Mouse (Mus musculus) erythroid progenitor cell, adult 5-6 weeks (primary cell): ENCODE measurements around the gene Ccdc120. TPM values are rescaled to one million over a fixed set of nuclear protein-coding genes. Genes with fewer than 3 reads are reported as not detected.
"Not testable (repeated sequence)": the region's sequence is repeated elsewhere in the genome, so short reads cannot be mapped to it uniquely, and the experiment has no call there.

Experiments used
- ATAC-seq: replicated peaks from 2 replicates; pipeline ENCODE4 v1.8.0; 2016; ENCODE audit warnings: moderate number of reproducible peaks, mild to moderate bottlenecking, moderate TSS enrichment, inconsistent platforms; ENCODE audit not compliant: poor library complexity, low FRiP score, severe bottlenecking
- total RNA-seq, 2 experiments: library from RNA; stranded (forward) in 1 of 2; stranded (reverse) in 1 of 2; fragments of 150-400 nt in 1 of 2; fragments of 186-747, 209-891 nt in 1 of 2; gene quantifications; 2 replicates each; pipeline versions ENCODE4 v1.2.3 to v1.2.4; 2015 to 2017; ENCODE audit warnings: low replicate concordance in 2 of 2

Gene Ccdc120
- total RNA-seq, 2 experiments from 2014 or later: not detected

DNA sequence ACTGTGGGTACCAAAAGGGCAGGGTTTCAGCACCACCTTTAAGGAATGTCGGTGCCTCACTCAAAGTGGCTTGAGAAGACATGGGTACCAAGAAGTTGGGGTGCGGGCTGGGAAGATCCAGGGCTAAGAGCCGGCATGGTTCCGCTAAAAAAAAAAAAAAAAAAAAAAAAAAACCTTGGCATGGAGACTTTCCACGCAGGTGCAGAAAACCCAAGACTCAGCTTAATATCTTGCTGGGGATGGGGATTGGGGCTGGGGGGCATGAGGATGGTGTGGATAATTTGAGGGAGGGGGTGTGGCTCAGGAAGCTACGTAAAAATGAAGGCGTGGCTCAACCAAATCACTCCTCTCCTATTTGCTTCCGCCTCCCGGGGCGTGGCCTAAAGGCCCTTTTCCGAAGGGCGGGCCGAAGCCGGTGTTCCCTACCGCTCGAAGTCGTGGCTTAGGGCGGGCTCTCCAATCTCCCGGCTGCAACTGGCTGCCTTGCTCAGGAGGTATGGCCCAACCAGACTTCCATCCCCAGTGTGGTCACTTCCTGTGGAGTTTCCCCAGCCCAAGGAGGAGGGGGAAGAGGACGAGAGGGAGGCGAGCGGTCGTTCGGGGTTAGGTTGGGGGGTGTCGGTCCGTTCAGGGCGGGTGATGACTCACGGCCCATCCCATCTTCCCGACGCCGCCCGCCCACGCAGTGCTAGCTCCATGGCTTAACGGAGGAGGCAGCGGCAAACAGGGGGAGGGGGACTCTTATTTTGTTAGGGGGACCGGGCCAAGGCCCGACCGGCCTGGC is 11.6 kb upstream of the Ccdc120 start, which contains the start of gene Tfe3:
Gene Tfe3, plus strand, starts transcription at position 424 of the 784 bp plus-strand sequence.
- ATAC-seq: peak; percentile 97

DNA sequence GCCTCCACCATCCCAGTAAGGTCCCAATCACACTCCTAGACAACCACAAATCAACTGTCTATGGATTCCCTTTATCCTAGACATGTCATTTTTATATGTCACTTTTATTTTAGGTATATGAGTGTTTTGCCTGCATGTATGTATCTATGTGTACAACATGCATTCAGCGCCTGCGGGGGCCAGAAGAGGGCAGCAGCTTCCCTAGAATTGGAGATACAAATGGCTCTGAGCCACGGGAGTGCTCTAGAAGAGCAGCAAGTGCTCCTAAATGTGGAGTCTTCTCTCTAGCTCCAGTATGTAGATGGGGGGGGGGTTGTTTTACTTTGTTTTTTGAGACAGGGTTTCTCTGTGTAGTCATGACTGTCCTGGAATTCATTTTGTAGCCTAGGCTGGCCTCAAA is 2.9 kb upstream of the Ccdc120 start:
- ATAC-seq: peak; percentile 80; the same call in 1 of the 2 replicates

- no peak for ATAC-seq
Observed at GRCm38 (mm10) chrX:7745429-7745828, 5.3 kb downstream of the Ccdc120 start.

DNA sequence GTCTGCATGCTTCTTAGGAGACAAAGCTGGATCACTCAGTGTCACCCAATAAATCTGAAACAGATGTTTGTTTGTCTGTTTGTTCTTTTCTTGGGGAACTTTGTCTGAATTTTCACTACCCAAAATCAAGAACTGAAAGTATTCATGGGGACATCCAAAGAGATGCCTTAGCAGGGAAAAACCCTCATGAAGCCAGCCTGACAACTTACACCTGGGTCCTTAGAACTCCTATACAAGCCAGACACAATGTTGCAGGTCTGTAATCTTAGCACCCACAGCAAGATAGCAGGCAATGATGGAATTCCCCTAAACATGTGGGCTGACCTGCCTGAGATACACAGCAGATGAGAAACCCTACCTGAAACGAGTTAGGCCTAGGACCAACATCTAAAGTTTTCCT is 5.8 kb downstream of the Ccdc120 start:
- ATAC-seq: no peak

GRCm38 (mm10) chrX:7743470-7743869 is 7.2 kb downstream of the Ccdc120 start:
- ATAC-seq: no peak

DNA sequence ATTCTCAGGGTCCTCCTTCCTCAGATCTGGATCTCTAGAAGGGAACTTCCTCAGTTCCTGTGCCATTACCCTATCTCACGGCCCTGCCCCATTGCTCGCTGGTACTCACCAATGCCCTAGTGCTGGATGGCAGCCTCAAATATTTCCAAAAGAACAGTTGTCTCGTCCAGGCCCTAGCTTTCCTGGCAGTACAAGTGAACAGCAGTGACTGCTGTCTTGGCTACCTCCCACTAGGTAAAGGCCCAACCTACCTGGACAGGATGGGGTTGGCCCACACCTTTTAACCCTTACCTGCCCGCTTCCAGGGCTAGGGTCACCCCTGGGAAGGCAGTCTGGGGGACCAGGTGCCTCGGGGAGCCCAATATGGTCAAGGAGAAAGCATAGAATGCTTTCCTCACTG is 9.6 kb downstream of the Ccdc120 start:
- 0 out of 2 replicates have a peak, but pooled peaks have one; percentile 14 for ATAC-seq

DNA sequence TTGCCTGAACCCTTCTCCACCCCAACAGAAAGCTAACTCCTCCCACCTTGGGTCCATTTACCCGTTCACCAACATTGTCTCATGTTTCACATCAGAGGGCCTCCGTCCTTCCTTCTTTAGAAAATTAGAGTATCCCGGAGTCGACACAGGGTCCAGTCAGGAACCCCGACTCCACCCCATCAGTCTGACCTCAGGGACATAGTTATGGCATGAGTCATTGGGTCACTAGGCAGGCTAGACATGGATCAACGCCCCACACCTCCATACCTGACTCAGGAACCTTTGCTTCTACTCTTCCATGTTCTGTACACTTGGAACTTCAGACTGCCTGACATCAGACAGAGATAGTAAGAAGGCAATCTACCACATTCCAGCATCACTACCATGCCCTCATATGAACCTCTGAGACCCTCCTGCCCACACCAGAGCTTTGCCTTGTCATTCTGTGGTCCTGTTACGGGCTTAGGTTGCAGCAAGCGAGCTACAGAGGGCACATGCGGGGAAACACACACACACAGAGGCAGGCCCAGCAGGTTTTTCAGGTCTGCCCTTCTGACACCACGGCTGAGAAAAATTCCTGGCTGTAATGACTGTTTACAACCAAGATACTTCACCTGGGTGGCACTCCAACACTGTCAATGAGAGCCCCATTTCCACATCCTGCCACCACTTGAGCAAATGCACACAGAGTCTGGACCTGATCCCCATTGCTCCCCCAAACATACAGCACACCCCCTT is 10.5 kb downstream of the Ccdc120 start:
- no peak for ATAC-seq

- no peak for ATAC-seq
Observed at GRCm38 (mm10) chrX:7739336-7740081, 11.2 kb downstream of the Ccdc120 start.

- peak; percentile 98 for ATAC-seq
Observed at GRCm38 (mm10) chrX:7733571-7734156, 17.0 kb downstream of the Ccdc120 start.

- ATAC-seq: no peak
Observed at GRCm38 (mm10) chrX:7728922-7729265, 21.8 kb downstream of the Ccdc120 start.

GRCm38 (mm10) chrX:7728215-7728921 is 22.3 kb downstream of the Ccdc120 start, which contains the start of gene Praf2:
TSS of gene Praf2 (plus strand) at chrX:7728439.
- ATAC-seq: peak; percentile 97

GRCm38 (mm10) chrX:7727176-7727575 is 23.5 kb downstream of the Ccdc120 start:
- no peak for ATAC-seq

DNA sequence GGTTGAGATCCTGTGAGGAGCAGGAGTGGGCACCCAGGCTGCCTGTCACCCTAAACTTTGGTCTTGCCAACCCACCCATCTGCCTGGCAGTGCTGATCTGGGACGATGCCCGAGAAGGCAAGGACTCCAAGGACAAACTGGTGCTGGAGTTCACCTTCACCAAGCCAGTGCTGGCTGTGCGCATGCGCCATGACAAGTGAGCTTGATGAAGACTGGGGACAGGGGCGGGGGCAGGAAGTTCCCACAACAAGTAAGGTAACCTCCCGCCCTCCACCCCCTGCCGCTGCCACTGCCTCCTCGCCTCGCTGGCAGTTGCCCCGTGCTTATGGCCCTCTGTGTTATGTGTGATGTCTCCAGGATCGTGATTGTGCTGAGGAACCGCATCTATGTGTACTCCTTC is 24.9 kb downstream of the Ccdc120 start:
- no peak for ATAC-seq

DNA sequence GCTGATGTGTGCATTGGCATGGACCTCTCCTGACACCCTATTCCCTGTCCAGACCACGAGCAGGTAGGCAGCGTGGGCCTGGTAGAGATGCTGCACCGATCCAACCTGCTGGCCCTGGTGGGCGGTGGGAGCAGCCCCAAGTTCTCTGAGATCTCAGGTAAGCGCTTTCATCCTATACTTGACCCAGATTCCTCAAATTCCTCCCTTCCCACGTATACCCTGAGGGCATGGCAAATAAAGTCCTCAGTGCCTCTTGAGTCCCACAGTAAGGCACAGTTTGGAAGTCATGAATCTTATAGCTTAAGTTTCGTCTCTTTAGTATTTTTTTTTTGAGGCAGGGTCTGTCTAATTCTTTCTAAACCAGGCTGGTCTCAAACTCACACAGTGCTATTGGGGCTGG is 26.6 kb downstream of the Ccdc120 start:
- no peak for ATAC-seq

DNA sequence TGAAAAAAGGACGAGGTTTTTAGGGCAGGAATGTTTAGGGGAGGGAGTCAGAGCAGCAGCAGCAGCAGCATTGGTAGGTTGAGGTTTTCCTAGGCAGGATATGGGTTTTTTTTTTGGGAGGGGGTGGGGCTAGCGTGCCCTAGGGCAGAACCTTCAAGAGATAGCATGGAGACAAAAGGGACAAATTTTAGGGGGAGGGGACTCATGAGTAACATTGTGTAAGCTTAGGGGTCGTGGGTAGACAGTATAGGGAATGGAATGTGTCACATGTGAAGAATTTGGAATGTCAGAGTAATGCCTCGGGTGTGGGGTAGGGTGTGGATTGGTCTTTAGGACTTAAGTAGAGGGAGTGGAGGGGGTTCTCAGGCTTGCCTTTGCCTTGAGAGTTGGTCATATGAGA is 28.0 kb downstream of the Ccdc120 start:
- no peak for ATAC-seq

DNA sequence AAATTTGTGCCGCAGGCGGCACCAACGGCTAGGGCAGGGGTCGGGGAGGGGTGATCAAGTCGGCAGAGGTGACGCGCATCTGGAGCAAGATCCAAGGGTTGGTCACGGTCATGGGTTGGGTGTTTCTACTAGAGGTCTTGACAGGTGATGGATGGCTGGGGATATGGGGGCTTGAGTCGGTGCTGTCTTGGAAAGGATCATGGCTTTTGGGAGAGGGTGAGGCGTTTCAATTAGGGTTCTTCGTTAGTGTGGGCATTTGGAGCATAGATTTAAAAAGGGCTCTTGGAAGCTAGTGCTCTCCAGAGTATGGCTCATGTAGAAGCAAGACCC is 28.5 kb downstream of the Ccdc120 start:
- peak; percentile 22; the same call in 1 of the 2 replicates for ATAC-seq

DNA sequence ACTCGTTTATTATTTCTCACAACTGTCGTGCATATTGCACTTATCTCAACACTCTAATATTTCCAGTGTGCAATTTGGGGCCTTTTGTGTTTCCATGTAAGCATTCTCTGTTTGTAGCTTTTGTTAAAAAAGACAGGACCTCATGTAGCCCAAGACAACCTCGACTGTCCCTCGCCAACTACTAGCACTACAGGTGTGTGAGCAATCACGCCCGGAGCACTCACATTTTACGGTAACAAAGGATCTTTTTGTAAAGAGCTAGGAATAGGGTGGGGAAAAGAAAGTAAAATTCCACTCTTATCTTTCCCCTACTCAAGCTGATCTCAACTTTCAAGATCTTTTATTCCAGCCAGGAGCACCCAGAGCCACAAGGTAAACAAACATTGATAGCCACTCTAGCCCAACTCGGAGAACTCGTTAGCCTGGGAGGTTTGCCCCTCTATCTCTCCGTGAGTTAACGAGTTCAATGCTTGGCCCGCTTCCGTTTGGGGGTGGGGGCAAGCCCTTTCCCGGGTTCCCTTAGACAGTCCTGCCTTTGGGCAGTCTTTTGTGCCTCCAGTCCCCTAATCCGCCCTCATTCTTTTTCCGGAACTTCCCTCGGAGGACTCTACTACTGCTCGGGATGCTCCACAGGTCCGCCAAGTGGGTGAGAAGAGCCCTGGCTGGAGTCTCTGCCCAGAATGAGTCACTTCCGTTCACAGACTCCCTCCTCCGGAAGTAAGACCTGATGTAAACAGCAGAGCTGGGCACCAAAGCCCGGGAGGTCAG is 29.0 kb downstream of the Ccdc120 start, which contains the start of gene Gm45208:
Gene Gm45208, plus strand, starts transcription at position 732 of the 768 bp plus-strand sequence.
- peak; percentile 98 for ATAC-seq

DNA sequence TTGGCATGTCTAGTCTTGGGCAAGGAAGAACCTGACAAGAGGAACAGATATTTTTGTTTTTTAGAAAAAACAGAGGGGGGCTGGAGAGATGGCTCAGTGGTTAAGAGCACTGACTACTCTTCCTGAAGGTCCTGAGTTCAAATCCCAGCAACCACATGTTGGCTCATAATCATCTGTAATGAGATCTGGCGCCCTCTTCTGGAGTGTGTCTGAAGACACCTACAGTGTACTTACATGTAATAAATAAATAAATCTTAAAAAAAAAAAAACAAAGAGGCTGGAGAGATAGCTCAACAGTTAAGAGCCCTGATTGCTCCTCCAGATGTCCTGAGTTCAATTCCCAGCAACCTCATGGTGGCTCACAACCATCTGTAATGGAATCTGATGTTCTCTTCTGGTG is 34.6 kb downstream of the Ccdc120 start:
- not testable (repeated sequence) for ATAC-seq
